Mouse (Mus musculus): ENCODE measurements at regions not wholly inside any gene's neighbourhood (a gene's known extent, or its start where the extent isn't known, plus 50 kb on each side); places are given as distances from the start of the nearest gene placed in this dataset.

- H3K27ac ChIP-seq (replicated peaks) = no peak overlapping the region
- H3K9ac ChIP-seq = no peak overlapping the region
- H3K4me3 ChIP-seq = no peak overlapping the region
- H3K36me3 ChIP-seq = no peaks in the 10 kb centered on the region
- H3K4me1 ChIP-seq (replicated peaks) = no peaks in the 10 kb centered on the region
- 79% methylated on average over 4 of the region's 4 CpGs for WGBS
- H3K4me2 ChIP-seq = no peak overlapping the region
- H3K9me3 ChIP-seq = no peaks in the 10 kb centered on the region
- H3K27me3 ChIP-seq = no peaks in the 10 kb centered on the region
- ATAC-seq (ENCODE audit: low read depth) = no peak
These were observed 1250.8 kb upstream of the Jmjd1c start for GRCm38 (mm10) chr10:65845096-65845624.

- H3K9me3 ChIP-seq = no peaks in the 10 kb centered on the region
- no peak overlapping the region for H3K9ac ChIP-seq
- no peak overlapping the region for H3K27ac ChIP-seq (replicated peaks)
- no peak overlapping the region for H3K4me2 ChIP-seq
- H3K27me3 ChIP-seq = no peaks in the 10 kb centered on the region
- no peaks in the 10 kb centered on the region for H3K4me1 ChIP-seq (replicated peaks)
- no peaks in the 10 kb centered on the region for H3K36me3 ChIP-seq
- ATAC-seq (ENCODE audit: low read depth) = no peak
- no peak overlapping the region for H3K4me3 ChIP-seq
- WGBS = 89% methylated on average over 4 of the region's 4 CpGs
These were observed 1249.8 kb upstream of the Jmjd1c start for GRCm38 (mm10) chr10:65846136-65846535.

DNA sequence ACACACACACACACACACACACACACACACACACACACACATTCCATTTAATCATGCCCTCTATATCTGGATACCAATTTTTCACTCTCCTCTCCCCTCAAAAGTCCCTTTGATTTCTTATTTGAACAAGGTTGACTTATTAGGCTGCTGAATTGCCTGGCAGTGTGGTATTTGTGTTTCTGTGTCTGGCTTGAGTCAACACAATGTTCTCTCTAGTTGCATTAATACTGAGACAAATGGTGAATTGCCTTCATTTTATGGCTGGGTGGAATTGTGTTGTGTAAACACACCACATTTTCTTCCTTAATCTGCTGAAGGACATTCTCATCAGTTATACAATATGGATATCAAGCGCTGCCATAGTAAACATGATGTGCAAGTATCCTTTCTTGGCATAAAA is 1248.3 kb upstream of the Jmjd1c start:
- no peak for ATAC-seq (ENCODE audit: low read depth)
- Histone ChIP-seq H3K36me3 (no peaks in the 10 kb centered on the region), H3K27me3 (no peaks in the 10 kb centered on the region), H3K4me1 (replicated peaks) (no peaks in the 10 kb centered on the region), H3K27ac (replicated peaks) (no peak overlapping the region), H3K4me2 (no peak overlapping the region), H3K9ac (no peak overlapping the region), H3K9me3 (no peaks in the 10 kb centered on the region), H3K4me3 (no peak overlapping the region)
- WGBS = 88% methylated on average over 1 of the region's 1 CpGs

GRCm38 (mm10) chr10:65889881-65890280 is 1206.0 kb upstream of the Jmjd1c start:
- 62% methylated on average over 3 of the region's 3 CpGs for WGBS
- Histone ChIP-seq H3K4me2 (no peak overlapping the region), H3K4me1 (replicated peaks) (no peaks in the 10 kb centered on the region), H3K36me3 (no peaks in the 10 kb centered on the region), H3K9ac (no peak overlapping the region), H3K4me3 (no peak overlapping the region), H3K27me3 (no peaks in the 10 kb centered on the region), H3K27ac (replicated peaks) (no peak overlapping the region), H3K9me3 (no peaks in the 10 kb centered on the region)
- ATAC-seq (ENCODE audit: low read depth) = 0 out of 2 replicates have a peak, but pooled peaks have one; percentile 40

- Histone ChIP-seq H3K4me2 (no peak overlapping the region), H3K9ac (no peak overlapping the region), H3K27me3 (no peaks in the 10 kb centered on the region), H3K4me3 (no peak overlapping the region), H3K27ac (replicated peaks) (no peak overlapping the region), H3K36me3 (no peaks in the 10 kb centered on the region), H3K4me1 (replicated peaks) (no peaks in the 10 kb centered on the region), H3K9me3 (no peaks in the 10 kb centered on the region)
- WGBS = 94% methylated on average over 1 of the region's 1 CpGs
- ATAC-seq (ENCODE audit: low read depth) = no peak
These were observed 1188.4 kb upstream of the Jmjd1c start for GRCm38 (mm10) chr10:65907571-65907970.

DNA sequence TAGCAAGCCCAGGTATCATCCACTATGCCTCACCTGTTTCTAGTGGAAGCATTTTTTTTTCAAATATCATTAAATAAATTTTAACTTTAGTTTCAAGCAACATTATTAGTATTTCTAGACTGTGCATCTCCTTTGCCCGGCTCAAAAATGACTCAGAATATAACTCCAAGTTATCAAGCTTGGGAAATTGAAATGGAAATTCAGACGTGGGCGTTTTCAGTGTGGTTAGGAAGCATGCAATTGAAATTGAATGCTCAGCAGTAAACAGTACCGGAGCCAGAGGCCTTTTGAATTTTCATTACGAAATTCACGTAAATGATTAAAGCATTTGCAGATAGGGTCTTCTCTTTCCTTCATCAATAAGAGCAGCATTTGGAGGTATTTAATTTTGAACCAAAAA is 1183.4 kb upstream of the Jmjd1c start:
- Histone ChIP-seq H3K27ac (replicated peaks) (no peak overlapping the region), H3K4me2 (no peak overlapping the region), H3K4me1 (replicated peaks) (no peaks in the 10 kb centered on the region), H3K4me3 (no peak overlapping the region), H3K27me3 (no peaks in the 10 kb centered on the region), H3K9ac (no peak overlapping the region), H3K36me3 (no peaks in the 10 kb centered on the region), H3K9me3 (no peaks in the 10 kb centered on the region)
- 83% methylated on average over 6 of the region's 6 CpGs for WGBS
- no peak for ATAC-seq (ENCODE audit: low read depth)

GRCm38 (mm10) chr10:65932077-65932476 is 1163.8 kb upstream of the Jmjd1c start:
- Histone ChIP-seq H3K4me1 (replicated peaks) (no peaks in the 10 kb centered on the region), H3K4me3 (no peak overlapping the region)
- no peak for ATAC-seq (ENCODE audit: low read depth)

GRCm38 (mm10) chr10:65948587-65948986 is 1147.3 kb upstream of the Jmjd1c start:
- Histone ChIP-seq H3K9ac (no peak overlapping the region), H3K4me1 (replicated peaks) (no peaks in the 10 kb centered on the region), H3K27ac (replicated peaks) (no peak overlapping the region), H3K4me2 (no peak overlapping the region), H3K4me3 (no peak overlapping the region), H3K36me3 (no peaks in the 10 kb centered on the region), H3K27me3 (no peaks in the 10 kb centered on the region), H3K9me3 (no peaks in the 10 kb centered on the region)
- ATAC-seq (ENCODE audit: low read depth) = no peak
- WGBS = 85% methylated on average over 4 of the region's 4 CpGs

More at GRCm38 (mm10) chr10:65932077-65932476, 1163.8 kb upstream of the Jmjd1c start:
- H3K27ac ChIP-seq (replicated peaks) = no peak overlapping the region
- no peaks in the 10 kb centered on the region for H3K27me3 ChIP-seq
- no peak overlapping the region for H3K9ac ChIP-seq
- no peaks in the 10 kb centered on the region for H3K9me3 ChIP-seq
- no peaks in the 10 kb centered on the region for H3K36me3 ChIP-seq
- no peak overlapping the region for H3K4me2 ChIP-seq

GRCm38 (mm10) chr10:65962441-65962840 is 1133.5 kb upstream of the Jmjd1c start:
- ATAC-seq (ENCODE audit: low read depth) = no peak
- Histone ChIP-seq H3K4me2 (no peak overlapping the region), H3K9ac (no peak overlapping the region), H3K9me3 (no peaks in the 10 kb centered on the region), H3K4me1 (replicated peaks) (no peaks in the 10 kb centered on the region), H3K4me3 (no peak overlapping the region), H3K36me3 (no peaks in the 10 kb centered on the region), H3K27me3 (no peaks in the 10 kb centered on the region), H3K27ac (replicated peaks) (no peak overlapping the region)
- WGBS = 79% methylated on average over 4 of the region's 4 CpGs

GRCm38 (mm10) chr10:65969770-65970169 is 1126.2 kb upstream of the Jmjd1c start:
- no peak overlapping the region for H3K9ac ChIP-seq
- H3K27ac ChIP-seq (replicated peaks) = no peak overlapping the region
- H3K4me1 ChIP-seq (replicated peaks) = no peaks in the 10 kb centered on the region
- H3K4me3 ChIP-seq = no peak overlapping the region
- no peak for ATAC-seq (ENCODE audit: low read depth)
- H3K9me3 ChIP-seq = no peaks in the 10 kb centered on the region
- no peaks in the 10 kb centered on the region for H3K27me3 ChIP-seq
- WGBS = 95% methylated on average over 1 of the region's 1 CpGs
- H3K4me2 ChIP-seq = no peak overlapping the region
- no peaks in the 10 kb centered on the region for H3K36me3 ChIP-seq
